Mouse (Mus musculus) erythroid progenitor cell, adult 5-6 weeks (primary cell): ENCODE measurements around the gene Pde4dip. TPM values are rescaled to one million over a fixed set of nuclear protein-coding genes. Genes with fewer than 3 reads are reported as not detected.
A peak's percentile ranks its signal among the peaks of the same experiment; 100 is the strongest.

Experiments used
- ATAC-seq: replicated peaks from 2 replicates; pipeline ENCODE4 v1.8.0; 2016; ENCODE audit warnings: moderate number of reproducible peaks, mild to moderate bottlenecking, moderate TSS enrichment, inconsistent platforms; ENCODE audit not compliant: poor library complexity, low FRiP score, severe bottlenecking
- total RNA-seq, 2 experiments: library from RNA; stranded (forward) in 1 of 2; stranded (reverse) in 1 of 2; fragments of 150-400 nt in 1 of 2; fragments of 186-747, 209-891 nt in 1 of 2; gene quantifications; 2 replicates each; pipeline versions ENCODE4 v1.2.3 to v1.2.4; 2015 to 2017; ENCODE audit warnings: low replicate concordance in 2 of 2

The Pde4dip gene
- total RNA-seq (2015; ENCODE audit: low replicate concordance): 1.3 and 1.8 TPM in 2 replicates
- total RNA-seq (2017; ENCODE audit: low replicate concordance): 1.8 and 2.3 TPM in 2 replicates

DNA sequence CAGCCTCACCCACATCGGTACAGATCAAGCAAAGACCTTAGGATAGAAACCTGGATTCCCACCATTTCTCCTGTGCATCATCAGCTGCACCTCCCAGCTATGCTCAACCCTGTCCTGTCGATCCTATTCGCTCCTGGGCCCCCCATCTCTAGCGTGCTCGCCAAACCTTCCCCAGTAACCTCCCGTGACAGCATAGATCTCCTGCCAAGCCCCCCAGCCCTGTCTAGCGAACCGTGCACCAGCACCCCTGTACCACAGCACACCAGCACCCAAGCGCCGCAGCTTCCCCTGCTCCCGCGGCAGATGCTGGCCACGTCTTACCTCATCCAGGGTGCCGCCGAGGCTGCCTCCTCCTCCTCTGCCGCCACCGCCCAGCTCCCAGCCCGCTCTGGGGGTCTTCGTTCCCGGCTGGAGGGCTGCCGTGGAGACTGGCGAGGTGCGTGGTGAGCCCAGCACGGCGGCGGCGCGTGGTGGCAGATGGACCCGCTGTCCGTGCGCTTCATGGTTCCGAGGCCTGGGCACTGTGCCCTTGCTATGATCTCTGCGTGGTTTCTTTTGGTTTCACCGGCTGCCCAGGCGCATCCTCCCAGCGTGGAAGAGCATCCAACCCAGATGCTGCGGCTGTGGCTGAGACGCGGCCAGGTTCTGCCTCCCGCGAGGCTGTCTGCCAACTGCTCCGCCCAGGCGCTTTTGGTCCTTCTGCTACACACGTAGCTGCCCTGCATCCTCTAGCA, at the start of gene Pde4dip:
Gene Pde4dip (minus strand): TSS at position 540 of the 734 bp plus-strand sequence.
- ATAC-seq: no peak

DNA sequence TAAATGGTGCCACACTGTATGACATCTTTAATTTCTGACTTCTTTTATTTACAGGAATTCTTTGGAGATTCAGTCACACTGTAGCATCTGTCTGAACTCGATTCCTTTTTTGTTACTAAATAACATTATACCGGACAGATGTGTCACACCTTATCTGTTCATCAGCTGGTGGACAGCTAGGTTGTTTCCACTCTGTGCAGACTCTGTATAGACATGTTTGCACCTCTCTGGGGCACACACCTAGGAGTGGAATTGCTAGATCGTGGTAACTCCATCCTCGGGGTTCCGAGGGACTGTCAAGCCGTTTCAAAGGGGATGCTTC, 49.4 kb upstream of the Pde4dip start:
- ATAC-seq: no peak

DNA sequence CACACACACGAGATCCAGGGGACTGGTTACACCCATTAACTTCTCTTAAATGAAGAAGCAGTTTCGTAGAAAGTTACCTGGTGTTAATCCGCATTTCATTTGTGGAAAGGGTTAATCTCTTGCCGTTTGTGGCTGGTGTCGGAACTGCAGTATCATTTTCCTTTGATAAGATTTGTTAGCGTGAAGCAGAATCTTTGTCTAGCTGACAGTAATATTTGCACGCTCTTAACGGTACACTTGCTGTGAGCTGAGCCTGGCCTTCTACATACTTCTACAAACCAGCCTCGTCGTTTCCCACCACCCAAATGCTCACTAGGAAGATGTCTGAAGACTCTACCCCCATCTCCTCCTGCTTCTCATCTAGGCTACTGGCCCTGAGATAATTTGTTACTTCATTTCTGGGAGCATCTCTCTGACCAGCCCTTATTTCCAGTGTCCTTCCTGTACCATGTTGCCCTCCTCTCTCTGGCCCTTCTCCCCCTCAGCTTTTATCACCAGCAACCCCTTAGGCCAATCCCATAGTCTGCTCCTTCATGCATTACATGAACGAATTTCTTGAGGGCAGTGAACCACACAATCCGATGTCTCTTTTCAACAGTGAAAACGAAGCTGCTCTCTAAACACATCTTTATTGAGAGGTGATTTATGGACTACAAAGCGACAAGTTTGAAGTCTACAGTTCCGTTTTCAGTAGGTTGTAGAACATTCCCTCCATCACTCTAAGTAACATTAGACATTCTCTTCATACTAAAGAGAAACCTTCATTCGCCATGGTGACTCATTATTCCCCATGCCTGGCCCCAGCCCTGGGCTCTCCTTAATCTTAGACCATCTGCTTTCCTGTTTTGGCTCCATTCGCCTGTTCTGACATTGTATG, 48.8 kb upstream of the Pde4dip start:
- no peak for ATAC-seq

DNA sequence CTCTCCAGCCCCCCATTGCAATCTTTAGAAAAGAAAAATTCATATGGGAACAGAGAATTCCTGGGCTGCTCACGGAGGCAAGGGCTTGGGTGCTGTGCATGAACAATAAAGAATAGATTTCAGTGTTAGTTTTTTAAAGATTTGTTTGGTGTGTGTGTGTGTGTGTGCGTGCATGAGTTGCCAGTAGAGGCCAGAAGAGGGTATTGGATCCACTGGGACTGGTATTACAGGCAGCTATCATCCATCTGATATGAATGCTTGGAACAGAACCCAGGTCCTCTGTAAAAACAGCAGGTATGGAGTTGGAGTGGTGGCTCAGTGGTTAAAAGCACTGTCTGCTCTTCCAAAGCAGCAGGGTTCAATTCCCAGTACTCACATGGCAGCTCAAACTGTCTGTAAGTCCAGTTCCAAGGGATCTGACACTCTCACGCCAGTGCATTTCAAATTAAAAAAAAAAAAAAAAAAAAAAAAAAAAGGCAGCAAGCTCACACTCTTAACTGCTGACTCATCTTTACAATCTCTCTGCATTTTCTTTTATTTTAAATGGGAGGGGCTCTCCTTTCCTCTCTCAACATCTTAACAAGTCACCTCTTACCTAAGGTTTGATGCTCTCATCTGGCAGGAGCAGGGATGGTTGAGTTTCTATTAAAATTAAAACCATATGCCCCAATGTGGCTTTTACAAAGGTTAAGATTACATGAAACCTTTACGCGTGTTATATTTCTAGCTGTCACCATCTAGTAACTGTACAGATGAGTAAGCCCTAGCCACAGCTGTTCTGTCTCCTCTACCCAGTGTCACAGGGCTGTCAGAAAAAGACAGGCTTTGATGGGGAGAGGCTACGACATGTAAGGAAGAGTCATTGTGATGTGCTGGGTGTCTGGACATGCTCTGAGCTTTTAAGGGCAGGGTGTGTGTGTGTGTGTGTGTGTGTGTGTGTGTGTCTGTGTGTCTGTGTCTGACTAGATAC, 46.1 kb upstream of the Pde4dip start:
- no peak for ATAC-seq

DNA sequence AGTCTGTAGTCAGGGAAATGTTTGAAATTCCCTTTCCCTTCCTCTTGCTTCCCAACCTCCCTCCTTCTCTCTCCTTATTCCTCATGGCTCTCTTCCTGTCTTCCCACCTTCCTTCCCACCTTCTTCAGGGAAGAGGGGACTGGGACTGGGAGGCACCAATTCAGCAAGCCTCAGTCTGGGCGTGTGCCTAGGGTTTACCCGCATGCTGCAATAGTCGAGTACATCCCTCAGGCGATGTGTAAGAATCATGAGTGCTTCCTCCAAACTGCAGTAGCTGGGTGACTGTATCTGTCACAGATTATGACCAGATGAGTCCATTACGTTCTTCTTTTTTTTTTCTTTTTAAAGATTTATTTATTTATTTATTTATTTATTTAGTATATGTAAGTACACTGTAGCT, 45.3 kb upstream of the Pde4dip start:
- no peak for ATAC-seq

DNA sequence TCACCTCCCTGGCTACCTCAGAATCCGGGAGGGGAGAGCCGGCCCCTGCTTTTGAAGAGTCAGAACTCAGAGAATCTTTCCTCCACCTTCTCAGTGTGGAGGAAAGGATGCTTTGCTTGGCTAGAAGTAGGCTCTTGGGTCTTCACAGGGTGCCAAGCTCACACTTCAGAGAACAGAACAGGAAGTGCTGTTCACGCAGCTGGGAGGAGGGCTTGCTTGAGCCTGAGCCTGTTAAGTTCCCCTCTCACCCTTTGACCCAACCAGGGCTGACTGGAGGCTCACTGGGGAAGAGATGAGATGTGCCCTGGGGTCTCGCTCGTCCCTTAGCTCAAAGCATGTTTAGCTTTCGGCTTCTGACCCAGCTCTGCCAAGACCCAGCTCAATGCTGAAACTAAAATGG, 44.7 kb upstream of the Pde4dip start:
- ATAC-seq: no peak

DNA sequence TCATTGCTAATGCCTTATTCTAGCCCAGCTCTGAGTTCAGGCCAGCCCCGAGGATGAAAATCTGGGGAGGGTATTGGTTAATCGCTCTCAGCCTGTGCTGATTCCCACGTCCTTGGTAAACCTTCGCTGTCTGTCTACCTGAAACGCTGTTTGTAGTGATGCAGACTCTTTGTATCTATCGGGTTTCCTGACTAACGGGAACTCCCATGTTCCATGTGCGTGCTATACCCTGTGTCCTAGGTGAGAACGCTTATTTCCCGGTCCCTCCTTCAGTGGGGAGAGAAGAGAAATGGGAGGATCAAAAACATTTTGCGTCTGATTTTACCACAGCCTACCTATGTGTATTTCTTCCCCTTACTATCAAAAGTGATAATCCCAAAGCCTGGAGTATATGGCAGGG, 44.3 kb upstream of the Pde4dip start:
- no peak for ATAC-seq

DNA sequence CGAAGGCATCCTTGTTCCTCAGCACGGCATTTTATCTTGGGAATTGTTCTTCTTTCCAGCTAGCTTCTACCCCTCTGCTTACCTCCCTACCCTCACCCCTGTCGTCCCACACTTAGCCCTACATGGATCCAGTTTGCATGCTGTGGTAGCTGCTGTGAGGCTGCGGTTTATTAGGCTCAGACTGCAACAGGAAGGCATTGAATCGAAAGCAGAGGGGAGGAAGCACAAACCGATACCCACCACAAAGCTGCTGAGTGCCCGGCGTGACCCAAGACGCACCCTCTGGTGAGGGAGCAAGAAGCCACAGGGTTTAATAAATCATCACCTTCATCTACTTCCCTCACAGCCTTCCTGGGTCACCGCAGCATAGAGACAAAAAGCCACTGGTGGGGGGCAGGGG, 43.6 kb upstream of the Pde4dip start:
- no peak for ATAC-seq

DNA sequence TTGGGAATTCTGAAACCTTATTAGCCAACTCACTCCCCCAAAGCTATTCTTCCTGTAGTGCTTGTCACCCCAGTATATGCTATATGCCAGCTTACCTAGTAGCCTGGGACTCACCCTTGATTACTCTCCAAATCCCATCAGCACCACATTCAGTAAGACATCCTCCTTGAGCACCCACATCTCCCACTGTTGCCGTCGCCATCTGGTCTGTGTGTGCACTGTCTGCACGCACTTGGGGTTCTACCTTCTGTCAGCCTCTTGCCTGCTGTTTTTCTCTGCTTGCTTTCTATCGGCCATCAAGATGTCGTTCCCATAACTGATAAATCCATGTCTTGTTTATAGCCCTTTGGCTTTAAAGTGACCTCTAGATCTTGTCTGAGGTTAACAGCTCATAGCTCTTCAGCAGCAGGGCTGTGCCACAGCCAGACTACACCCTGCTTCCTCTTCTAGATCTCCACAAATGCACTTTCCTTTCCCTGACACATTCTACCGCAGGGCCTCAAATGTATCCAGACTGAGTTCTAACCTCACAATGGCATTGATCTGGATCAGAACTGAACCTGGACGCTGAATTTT, 42.9 kb upstream of the Pde4dip start:
- ATAC-seq: no peak

DNA sequence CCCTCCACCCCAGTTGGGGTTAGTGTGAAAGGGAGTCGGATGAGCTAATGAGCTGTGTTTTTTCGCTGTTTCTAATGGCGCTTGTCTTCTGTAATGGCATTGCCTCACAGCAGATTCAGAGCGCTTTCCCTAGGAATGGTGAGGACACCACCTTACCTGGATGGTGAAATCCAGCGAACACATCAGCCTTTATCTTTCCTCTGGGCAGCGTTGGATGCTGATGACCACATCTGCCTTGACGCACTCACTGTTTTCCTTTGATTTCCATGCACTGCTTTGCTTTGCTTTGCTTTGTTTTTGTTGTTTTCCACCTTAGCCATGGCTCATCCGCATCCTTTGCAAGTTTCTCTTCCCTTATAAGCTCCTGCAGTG, 42.3 kb upstream of the Pde4dip start:
- ATAC-seq: no peak

DNA sequence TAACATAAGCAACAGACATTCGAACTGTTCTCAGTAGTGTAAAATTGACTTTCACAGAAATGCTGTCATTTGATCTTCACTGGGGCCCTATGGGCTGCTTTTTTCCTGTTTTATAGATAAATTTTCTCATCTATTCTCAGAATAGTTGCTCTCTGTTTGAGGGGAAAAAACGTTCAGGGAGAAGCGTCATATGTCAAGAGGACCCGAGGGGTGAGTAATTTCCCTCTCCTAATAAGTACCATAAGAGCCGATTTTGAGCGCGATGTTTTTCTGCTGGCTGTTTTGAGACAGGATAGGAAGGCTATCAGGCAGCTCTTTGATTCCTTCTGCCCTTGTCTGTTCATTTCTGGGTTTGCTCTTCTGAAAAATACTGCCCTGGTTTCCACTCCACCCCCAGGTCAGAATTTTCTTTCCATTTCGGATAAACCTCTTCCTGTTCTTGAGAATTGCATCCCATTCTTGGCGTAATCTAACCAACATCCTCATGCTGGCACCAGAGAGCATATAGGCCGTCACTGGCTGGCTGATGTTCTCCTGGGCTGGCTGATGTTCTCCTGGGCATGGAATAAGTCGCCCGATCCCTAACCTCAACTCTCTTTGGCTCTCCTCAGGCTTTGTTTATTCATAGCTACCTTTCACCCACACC, 41.8 kb upstream of the Pde4dip start:
- no peak for ATAC-seq

DNA sequence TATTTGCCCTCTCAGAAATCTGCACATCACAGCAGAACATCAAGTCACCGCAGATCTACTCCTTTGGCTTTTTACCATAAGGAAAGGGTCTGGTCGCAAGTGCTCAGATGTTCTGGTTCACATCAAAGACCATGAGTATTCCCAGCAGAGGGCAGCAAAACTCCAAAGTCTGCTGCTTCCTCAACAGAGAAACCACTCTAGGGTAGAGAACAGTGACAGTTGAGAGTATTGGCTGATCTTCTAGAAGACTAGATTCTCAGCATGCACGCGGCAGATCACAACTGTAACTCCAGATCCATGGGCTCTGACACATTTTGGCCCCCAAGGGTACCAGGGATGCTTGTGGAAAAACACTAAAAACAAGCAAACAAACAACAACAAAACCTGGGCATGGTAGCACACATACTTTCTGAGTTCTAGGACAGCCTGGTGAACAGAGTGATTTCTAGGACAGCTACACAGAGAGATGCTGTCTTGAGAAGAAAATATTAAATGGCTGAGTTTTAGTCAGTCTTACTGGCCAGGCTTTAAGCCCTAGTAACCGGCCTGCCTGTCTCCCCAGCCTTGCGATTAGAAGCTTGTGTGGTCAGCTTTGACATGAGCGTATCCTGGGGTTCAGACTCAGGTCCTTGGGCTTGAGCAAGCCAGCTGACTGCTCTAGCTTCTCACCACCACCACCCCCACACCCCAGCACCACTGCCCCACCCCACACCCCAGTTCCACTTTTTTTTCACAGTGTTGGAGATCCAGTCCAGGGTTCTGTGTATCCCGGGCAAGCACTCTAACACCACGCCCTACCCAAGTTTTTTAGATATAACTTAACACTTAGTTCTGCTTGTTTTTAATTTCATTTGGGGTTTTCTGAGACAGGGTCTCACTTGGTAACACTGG, 40.7 kb upstream of the Pde4dip start:
- peak; percentile 66 for ATAC-seq

DNA sequence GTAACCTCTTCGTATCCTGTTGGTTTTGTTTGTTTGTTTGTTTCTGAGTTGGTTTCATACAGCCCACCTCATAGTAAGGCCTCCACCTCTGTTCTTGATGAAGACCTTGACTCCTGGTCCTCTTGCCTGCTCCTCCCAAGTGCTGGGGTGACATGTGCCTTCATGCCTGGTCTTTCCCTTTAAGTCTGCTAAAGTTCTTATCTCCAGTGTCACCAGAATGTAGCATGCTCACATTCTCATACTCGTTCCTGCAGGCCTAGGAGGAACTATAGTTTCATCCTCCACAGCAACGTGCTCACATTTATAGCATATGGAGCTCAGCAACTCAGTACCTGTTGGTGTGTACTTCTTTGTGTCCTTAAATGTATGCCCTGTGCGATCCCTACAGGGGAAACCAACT, 38.8 kb upstream of the Pde4dip start:
- no peak for ATAC-seq

DNA sequence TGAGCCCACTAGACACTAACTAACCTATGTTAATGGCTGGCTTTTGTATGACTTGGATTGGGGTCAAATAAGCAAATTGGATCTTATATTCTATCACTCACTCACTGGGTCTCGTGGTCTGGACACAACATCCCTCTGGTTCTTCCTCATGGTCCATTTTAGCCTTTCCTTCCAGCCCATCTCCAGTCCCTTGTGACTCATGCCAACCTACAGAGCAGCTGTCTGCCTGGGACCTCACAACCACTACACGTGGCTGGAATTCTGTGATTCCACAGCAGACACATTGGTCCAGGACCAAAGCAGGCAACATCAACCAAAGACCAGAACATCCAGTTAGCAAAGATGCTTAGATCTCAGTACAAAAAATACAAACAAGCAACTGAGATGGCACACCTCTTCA, 36.7 kb upstream of the Pde4dip start:
- ATAC-seq: no peak

DNA sequence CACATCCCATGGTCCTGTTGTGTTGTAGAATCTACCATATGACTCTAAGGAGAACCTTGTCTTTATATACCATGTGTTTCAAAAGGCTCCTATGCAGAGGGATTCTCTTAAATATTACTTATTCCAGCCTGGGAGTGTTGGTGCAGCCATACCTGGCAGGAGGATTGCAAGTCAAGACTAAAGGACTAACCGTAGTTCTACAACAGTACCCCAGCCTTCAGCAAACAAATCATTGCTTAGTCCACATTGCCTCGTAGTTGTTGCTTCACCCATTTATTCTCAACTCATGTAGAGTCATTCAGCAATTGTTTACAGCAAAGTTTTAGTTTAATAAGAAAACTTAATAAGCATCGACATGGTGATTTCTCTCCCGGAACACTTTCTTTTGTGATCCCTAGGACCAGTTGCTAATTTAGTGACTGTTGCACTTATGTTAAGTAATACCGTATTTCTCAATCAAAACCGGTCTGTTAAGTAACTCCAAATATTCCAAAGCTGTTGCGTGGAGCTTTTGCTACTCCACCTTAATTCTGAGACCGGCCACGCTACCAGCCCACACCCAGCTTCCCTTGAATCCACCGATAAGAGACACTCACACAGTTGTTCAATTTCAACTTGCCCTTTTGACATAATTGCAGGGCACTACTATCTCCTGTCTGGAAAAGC, 30.5 kb upstream of the Pde4dip start:
- ATAC-seq: no peak

DNA sequence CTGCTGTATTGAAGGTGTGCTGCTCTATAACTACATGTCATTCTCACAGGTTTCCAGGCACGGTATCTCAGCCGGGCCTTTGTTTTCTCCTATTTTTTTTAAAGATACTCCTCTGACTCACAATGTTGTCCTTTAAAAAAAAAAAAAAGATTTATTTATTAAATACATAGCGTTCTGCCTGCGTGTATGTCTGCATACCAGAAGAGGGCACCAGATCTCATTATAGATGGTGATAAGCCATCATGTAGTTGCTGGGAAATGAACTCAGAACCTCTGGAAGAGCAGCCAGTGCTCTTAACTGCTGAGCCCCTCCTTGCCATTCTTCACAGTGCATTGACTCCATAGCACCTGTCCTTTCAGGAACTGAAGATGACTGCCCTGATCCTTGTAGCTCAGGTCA, 26.6 kb upstream of the Pde4dip start:
- ATAC-seq: no peak

DNA sequence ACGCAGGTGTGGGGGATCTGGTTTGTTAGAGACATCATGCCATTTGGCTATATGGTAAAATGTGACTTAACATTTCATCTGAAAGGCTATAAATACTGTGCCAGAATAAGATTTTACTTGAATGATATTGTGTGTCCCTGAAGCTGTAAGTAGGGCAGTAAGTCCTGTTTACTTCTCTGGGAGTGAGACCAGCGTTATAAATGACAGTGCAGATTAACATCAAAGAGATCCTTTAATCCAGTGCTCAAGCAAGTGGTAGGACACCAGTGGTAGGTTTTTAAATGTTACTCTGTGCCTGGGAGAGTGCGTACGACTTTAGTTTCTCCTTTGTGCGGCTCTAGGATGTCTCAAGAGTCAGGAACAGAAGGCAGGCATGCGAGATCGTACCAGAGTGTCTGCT, 22.6 kb upstream of the Pde4dip start:
- ATAC-seq: no peak

DNA sequence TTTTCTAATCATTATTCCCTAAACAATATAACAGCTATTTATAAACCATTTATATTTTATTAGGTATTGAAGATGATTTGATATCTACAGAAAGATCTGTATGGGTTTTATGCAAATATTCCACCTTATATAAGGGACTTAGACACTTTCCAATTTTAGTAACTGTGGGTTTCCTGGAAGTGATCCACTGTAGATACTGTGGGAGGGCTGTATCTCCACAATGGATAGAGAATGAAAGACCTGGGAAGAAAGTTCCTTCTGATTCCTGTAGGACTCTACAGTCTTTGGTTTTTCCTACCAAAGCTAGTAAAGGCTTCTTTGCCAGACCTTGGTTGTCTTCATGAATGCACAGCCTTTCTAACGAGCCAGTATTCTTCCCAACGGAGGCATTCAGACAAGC, 21.2 kb upstream of the Pde4dip start:
- no peak for ATAC-seq
